Mouse (Mus musculus) ovary, postnatal 14 days (tissue): ENCODE measurements around the gene Carmil1.

Source experiments
- DNase-seq: peaks from one replicate; pipeline ENCODE4 v3.0.0; 2022; ENCODE audit warnings: low spot score

Gene Carmil1

GRCm38 (mm10) chr13:24260751-24261591 is 19.6 kb downstream of the Carmil1 start:
- DNase-seq = no peak

DNA sequence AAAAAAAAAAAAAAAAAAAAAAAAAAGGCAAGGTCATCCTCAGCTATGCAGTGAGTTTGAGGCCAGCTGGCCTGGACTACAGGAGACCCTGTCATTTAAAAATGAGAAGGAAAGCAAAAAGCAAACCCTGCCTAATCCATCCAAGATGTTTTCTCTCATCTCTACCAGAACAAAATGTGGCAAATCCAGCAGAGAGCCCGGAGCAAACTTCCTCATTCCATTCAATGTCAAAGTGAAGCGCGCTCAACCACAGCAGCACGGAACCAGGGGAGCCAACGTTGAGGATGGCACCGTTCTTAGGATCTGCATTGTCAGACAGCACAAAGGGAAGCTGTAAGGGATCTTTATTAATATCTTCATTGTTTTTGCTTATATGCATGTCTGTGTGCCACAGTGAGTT is 22.8 kb downstream of the Carmil1 start:
- no peak for DNase-seq

- peak; percentile 42 for DNase-seq
Measured at GRCm38 (mm10) chr13:24253989-24254388, 26.6 kb downstream of the Carmil1 start.

- no peak for DNase-seq
Measured at GRCm38 (mm10) chr13:24253551-24253950, 27.0 kb downstream of the Carmil1 start.

- no peak for DNase-seq
Measured at GRCm38 (mm10) chr13:24251236-24251635, 29.4 kb downstream of the Carmil1 start.

GRCm38 (mm10) chr13:24247928-24248327 is 32.7 kb downstream of the Carmil1 start:
- DNase-seq = no peak

GRCm38 (mm10) chr13:24247441-24247840 is 33.2 kb downstream of the Carmil1 start:
- DNase-seq = no peak

DNA sequence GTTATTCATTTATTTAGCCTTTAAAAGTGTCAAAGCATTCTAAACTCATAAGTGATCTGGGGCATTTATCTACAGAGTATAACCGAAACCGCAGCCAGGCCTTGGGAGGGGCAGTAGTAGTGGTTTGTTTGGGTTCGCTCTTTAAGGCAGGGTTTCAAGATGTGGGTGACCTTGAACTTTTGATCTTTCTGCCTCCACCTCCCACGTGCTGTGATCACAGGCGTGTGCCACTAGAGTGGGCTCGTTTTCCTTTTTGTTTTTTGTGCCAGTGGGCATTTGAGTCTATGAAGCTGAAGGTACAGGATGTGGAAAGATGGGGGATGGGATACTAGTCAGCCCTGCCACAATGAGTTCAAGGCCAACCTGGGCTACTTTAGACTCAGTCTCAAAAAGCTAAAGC is 34.3 kb downstream of the Carmil1 start:
- DNase-seq = no peak

DNA sequence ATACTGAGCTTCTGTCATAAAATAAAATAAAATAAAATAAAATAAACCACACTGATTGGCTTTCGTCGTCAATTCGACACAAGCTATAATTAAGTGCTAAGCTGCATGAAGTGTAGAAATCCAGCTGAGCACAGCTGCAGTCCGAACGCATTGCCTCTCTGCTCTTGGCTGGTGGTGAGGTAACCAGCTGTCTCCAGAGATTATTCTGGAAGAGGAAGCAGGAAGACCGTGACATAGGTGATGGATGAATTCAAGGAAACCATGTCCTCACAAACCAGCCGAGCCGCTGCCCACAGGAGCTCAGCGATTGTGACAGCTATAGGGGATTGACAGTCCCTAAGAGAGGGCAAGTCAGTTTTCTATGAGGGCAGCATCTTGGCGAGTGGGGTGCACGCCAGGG is 36.0 kb downstream of the Carmil1 start:
- DNase-seq = no peak

- DNase-seq = no peak
Measured at GRCm38 (mm10) chr13:24243964-24244363, 36.6 kb downstream of the Carmil1 start.

GRCm38 (mm10) chr13:24242429-24243106 is 38.0 kb downstream of the Carmil1 start:
- DNase-seq = no peak

GRCm38 (mm10) chr13:24241201-24241600 is 39.4 kb downstream of the Carmil1 start:
- DNase-seq = no peak

DNA sequence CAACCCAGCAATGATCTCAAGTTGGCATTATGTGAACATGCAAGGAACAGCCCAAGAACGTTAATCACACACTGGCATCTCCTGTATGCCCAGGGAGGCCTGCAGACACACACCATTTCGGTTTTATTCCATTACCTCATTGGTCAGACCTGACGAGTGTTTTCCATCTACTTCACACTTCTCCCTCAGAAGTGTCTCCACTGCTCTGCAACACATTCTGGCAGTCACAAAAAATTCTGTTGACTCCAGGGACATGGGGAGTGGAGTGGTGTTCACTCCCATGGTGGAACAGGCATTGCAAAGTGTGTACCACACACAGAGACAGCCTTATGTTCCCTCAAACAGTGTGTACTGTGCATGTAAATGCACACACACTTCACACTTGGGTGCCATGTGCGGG is 40.2 kb downstream of the Carmil1 start:
- DNase-seq = no peak

DNA sequence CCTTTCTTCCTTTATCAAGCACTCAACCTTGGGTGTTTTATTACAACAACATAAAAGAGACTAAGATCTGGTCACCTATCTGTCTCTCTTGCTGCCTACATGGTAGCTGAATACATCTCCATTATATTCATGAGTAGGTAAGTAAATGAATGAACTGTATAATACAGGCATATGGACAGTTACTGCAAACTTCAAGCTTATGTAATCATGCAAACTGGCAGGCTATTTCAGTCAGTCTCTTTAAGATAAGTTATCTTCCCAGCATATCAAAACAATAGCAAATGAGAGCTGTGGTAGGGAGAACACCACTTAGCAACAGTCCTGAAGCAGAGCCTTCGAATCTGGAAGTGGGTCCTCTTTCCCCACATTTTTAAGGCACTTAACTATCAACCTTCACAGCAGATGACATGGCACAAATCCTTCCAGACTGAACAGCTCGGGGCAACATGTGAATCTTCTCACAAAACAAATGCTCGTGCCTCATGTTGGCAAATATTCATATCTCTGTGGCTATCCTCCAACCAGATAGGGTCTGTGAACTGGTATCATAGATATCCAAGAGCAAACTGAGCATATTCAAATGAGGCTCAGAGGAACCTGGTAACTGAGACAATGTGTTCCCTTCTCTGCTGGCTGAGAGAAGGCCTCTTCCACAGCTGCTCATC is 42.0 kb downstream of the Carmil1 start:
- no peak for DNase-seq

DNA sequence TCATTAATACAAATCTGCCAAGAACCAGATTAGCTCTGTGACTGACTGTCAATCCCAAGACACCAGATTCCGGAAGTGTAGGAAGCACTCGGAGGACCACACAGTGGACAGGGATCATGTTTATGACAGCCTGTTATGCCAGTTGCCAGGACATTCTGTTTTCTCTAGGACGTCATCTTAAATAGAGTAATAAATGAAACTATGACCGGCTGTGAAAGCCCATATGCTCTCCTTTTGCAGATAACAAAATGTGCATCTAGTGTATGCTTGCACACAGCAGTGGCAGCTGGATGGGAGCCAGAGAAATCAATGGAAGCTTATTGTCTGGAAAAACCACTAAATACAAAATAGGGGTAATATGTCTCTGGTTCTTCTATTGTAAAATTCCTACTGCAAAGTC is 43.9 kb downstream of the Carmil1 start:
- DNase-seq = no peak

DNA sequence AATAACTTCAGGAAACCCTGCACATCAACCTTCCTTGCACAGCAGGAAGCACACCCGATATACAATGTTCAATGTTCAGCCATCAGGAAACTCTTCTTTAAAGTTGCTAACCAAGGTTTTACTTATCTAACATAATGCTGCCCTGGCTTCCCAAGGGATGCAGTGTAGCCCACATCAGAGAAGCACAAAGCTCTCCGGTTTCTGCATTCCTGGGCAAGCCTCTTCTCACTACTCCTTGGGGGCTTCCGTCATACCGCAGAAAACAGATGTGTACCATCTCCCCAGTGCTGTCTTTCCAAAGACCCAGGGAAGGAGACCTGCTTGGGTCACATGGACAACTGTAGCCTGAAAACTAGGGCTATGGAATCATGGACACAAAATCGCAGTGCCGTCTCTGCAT is 47.8 kb downstream of the Carmil1 start:
- no peak for DNase-seq

- no peak for DNase-seq
Measured at GRCm38 (mm10) chr13:24231746-24232483, 48.7 kb downstream of the Carmil1 start.

GRCm38 (mm10) chr13:24231146-24231545 is 49.4 kb downstream of the Carmil1 start:
- no peak for DNase-seq

DNA sequence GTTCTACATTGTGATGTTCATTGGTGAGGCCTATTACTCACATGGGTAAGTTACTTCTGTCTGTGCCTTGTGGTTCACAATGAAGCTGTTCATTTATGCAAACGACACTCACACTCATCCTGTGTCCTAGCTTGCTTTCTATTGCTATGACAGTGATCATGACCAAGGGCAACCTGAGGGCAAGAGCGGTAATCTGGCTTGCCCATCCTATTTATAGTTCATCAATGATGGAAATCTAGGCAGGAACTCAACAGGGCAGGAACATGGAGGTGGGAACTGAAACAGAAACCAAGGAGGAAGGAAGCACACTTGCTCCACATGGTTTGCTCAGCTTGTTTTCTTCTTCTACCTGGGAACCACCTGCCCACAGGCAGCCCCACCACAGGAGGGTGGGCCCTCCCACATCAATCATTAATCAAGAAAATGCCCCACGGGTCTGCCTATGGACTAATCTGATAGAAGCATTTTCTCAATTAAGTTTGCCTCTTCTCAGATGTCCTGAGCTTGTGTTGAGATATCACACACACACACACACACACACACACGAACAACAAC is 50.0 kb downstream of the Carmil1 start:
- no peak for DNase-seq

- no peak for DNase-seq
Measured at GRCm38 (mm10) chr13:24223425-24224201, 57.0 kb downstream of the Carmil1 start.

DNA sequence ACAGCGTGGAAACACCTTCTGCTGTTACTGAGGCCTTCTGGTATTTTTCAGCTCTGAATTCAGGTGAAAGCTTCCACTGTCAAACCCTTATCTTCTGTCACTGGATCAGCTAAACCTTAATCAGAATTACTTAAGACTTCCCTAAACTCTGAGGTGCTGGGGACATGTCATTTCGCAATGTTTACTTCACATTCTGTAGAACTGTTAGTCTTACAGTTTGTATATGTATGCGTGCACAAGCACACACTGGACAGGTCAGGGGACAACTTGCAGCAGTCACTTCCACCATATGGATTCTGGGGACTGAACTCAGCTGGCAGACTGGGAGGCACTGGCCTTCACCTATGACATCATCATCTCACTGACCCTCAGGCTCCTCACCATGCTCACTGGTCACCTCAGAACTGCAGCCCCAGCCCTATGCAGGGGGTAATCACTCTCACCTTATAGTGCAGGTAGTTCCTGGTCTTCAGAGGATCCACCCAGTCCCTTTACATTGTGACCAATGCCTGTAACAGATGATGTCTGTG is 60.1 kb downstream of the Carmil1 start:
- DNase-seq = no peak
